Mouse (Mus musculus) G1E (cell line): ENCODE data around the gene Rbm28.

Experiments used
- CTCF ChIP-seq: IDR thresholded peaks from 2 replicates; pipeline ENCODE4 v1.5.1; 2012; ENCODE audit warnings: low read depth, low read length, inconsistent platforms, mixed read lengths
- GATA1 ChIP-seq: IDR thresholded peaks from 2 replicates; pipeline ENCODE4 v1.6.1; 2012; ENCODE audit warnings: borderline replicate concordance, low read length, inconsistent platforms, mixed read lengths
- GATA2 ChIP-seq: IDR thresholded peaks from 2 replicates; pipeline ENCODE4 v1.6.1; 2012; ENCODE audit warnings: low read depth, low read length, inconsistent platforms, borderline replicate concordance
- POLR2AphosphoS5 ChIP-seq: IDR thresholded peaks from 2 replicates; pipeline ENCODE4 v1.6.1; 2012; ENCODE audit warnings: low read depth, low read length, inconsistent platforms; ENCODE audit not compliant: insufficient replicate concordance
- TAL1 ChIP-seq: conservative IDR thresholded peaks from 2 replicates; pipeline ENCODE4 v1.6.1; 2012; ENCODE audit warnings: low read depth, low read length, inconsistent platforms, mixed read lengths

GRCm38 (mm10) chr6:29201988-29202387, 37.2 kb upstream of the Rbm28 start:
- TF ChIP-seq CTCF (no peak), TAL1 (no peak), POLR2AphosphoS5 (no peak), GATA1 (no peak), GATA2 (no peak)
